Mouse (Mus musculus) layer of hippocampus, postnatal 10 days (tissue): ENCODE measurements around the gene Aldh1a7. TPM values are rescaled to one million over a fixed set of nuclear protein-coding genes. Genes with fewer than 3 reads are reported as not detected.
"Not testable (repeated sequence)": the region's sequence is repeated elsewhere in the genome, so short reads cannot be mapped to it uniquely, and the experiment has no call there.

Experiments used
- DNase-seq, 2 experiments: peaks; one replicate each; pipeline ENCODE4 v3.0.0; 2021; ENCODE audit warnings: low spot score in 2 of 2
- long read RNA-seq: library from polyadenylated mRNA; stranded (forward); transcript quantifications from one replicate; pipeline ENCODE4 v2.0.0, GENCODE M21; 2023
- total RNA-seq, 2 experiments: library from RNA; stranded (reverse); gene quantifications; 2 replicates each; pipeline ENCODE4 v1.2.3; 2021

Gene Aldh1a7
- under 1 TPM; 0.58 to 0.96 TPM for total RNA-seq
- long read RNA-seq, result 0 reads

DNA sequence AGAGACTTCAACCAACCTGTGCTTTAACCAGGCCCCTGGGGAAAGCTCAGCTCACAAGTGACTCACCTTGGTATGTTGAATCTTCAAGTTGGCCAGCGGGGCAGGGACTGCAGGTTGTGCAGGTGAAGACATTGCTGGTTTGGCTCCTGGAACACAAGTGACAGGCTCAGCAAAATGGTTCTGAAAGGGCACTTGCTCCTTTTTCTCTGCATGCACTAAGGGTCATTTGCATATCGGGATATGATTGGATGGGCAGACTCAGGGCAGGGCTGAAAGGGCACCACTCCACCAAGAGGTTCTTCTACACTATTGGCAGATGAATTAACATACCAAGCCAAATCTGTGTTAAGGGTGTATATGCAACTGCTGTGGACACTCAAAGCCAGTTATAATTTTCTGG, at the start of gene Aldh1a7:
Gene Aldh1a7 (minus strand): TSS at position 182 of the 400 bp plus-strand sequence.
- no peak for DNase-seq

GRCm38 (mm10) chr19:20775681-20776080, 48.3 kb upstream of the Aldh1a7 start:
- DNase-seq, result no peak

GRCm38 (mm10) chr19:20773941-20774340, 46.6 kb upstream of the Aldh1a7 start:
- DNase-seq, result no peak

DNA sequence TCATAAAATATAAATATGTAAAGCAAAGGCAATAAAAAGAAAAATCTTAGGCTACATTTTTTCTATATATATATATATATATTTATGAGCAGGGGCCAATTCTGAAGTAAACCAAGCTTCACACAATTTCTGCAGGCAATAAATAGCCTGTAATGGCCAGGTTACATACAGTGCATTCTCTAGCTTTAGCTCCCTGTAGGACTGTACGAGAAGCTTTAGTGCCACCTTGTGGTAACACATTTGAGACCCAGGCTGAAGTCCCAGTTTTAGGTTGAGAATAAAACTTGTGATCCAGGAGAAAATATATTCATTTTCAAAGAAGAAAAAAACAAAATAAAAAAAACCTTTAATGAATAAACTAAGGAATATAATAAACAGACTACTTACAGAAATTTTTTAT, 36.9 kb upstream of the Aldh1a7 start:
- DNase-seq, result peak; percentile 15 to 34

DNA sequence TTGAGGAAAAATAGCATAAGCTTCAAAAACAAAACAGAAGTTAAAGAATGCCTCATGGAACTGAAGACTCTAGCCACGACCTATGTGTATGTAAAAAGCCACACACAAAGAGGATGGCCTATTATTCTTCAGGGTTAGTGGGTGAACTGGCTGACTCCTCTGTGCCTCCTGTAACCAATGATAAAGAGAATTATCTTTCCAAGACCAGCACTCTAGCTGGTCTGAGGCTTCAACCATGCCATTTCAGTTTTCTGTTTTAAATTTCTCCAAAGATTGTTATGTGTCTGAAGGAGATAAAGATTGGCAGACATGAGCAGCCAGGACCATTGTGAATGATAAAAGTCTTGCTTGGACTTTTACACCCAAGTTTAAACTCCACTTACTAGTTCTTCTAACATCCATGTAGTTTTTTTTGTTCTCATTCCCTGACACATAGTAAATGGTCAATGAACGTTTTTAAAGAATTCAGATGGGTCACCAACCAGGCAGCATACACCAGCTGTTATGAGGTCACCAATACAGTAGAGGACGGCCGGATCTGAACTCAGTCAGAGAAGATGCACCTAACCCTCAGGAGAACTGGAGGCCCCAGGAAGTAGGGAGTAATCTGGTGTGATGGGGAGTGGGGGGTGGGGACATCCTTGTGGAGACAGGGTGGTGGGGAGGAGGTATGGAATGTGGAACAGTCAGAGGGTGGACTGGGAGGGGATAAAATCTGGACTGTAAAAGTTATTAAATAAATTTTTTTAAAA, 34.5 kb upstream of the Aldh1a7 start:
- no peak for DNase-seq

DNA sequence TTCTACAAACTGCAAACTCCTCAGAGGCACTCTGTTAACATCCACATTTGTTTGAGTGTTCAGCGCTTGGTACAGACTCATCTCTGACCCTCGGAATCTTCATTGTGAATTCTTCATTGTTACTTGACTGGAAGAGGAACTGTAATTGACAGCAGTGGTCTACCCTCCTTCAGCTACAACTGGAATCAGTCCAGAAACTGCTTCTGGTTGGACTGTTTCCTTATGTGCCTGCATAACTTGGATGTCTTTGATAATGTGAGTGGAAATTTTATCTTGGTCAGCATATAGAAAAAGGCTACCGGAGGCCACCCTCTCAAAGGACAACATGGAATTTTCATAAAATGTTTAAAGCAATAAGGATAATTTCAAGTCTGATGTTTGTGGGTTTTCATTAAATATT, 33.8 kb upstream of the Aldh1a7 start:
- DNase-seq, result no peak

GRCm38 (mm10) chr19:20744630-20745029, 17.3 kb upstream of the Aldh1a7 start:
- no peak for DNase-seq

GRCm38 (mm10) chr19:20728278-20728677, 916 bp upstream of the Aldh1a7 start:
- no peak for DNase-seq

- no peak for DNase-seq
Measured at GRCm38 (mm10) chr19:20722913-20723312, 4.4 kb downstream of the Aldh1a7 start.

DNA sequence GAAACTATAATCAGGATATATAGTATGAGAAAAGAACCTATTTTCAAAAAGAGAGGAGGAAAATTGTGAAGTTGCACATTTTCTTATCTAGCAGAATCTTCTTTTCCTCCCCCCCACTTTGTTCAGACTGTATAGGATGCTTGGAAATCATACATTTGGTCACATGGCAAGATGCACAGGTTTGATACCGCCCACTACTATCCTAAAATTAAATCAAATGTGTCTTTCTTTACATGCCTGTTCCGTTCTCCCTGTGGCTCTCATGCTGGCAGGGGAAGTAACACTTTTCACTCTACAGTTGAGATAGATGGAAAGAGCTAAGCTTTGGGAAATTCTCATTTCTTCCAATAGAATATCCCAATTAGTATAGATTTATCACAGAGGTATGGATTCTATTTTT, 7.1 kb downstream of the Aldh1a7 start:
- no peak for DNase-seq

DNA sequence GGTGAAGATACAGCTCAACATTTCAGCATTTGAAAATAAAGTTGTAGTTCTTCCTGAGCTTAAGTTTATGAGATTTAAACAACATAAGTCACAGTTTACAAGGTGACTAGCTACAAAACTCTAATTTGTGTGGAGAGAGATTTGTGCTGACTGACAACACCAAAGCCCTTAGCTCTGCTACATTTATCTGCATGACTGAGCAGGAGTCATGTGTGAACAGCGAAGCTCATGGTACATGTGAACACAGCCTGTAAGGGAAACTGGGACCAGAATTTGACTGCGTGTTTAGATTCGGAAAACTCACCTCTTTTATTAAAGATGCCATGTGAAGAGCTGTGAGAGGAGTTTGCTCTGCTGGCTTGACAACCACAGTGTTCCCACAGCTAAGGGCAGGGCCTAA, 11.7 kb downstream of the Aldh1a7 start:
- DNase-seq, result no peak

- DNase-seq, result no peak
Measured at GRCm38 (mm10) chr19:20715093-20715492, 12.3 kb downstream of the Aldh1a7 start.

DNA sequence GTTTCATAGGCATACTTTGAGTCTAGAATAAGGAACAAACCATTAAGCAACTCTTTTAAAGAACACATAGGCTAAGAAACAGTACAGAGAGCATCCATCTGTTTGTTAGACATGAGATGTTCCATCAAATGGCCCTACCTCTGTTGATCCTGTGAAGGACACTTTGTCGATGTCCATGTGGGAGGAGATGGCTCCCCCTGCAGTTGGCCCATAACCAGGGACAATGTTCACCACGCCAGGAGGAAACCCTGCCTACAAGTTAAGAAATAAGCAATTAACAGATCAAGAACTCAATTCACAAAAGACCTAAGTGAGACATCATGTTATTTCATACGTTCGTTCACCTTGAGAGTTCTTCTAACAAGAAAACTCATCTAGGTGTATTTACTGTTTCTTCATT, 12.8 kb downstream of the Aldh1a7 start:
- DNase-seq, result no peak

- DNase-seq, result no peak
Measured at GRCm38 (mm10) chr19:20707159-20707558, 20.2 kb downstream of the Aldh1a7 start.

DNA sequence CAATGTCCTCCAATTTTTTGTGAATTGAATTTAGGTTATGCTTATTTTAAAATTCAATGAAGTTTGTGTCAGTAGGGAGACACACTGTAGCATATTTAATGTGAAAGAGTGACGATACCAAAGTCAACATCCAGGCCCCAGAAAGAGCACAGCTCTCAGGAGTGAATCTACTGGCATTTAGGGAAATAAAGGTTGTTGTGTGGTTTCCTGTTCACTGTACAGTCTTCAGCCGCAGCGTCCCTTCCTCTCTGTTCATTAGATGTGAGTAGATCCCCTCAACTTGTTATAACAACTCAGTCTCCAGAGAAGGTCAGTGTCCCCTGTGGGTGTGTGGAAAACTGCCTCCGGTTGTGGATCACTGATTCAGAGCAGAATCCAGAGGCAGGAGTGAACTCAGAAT, 20.6 kb downstream of the Aldh1a7 start:
- DNase-seq, result no peak

DNA sequence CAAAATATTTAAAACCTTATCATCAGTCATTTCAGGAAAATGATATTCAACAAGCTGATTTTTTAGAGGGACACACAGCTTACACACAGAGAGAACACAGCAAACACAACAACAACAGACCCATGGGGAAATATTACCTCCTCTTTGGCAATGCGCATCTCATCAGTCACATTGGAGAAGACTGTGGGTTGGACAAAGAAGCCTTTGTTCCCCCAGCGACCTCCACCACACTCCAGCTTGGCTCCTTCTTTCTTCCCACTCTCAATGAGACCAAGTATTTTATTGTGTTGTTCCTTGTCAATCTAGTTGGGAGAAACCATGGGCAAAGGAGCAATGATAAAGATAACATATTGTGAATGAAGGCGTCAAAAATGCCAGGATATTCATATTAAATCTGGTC, 25.3 kb downstream of the Aldh1a7 start:
- no peak for DNase-seq

DNA sequence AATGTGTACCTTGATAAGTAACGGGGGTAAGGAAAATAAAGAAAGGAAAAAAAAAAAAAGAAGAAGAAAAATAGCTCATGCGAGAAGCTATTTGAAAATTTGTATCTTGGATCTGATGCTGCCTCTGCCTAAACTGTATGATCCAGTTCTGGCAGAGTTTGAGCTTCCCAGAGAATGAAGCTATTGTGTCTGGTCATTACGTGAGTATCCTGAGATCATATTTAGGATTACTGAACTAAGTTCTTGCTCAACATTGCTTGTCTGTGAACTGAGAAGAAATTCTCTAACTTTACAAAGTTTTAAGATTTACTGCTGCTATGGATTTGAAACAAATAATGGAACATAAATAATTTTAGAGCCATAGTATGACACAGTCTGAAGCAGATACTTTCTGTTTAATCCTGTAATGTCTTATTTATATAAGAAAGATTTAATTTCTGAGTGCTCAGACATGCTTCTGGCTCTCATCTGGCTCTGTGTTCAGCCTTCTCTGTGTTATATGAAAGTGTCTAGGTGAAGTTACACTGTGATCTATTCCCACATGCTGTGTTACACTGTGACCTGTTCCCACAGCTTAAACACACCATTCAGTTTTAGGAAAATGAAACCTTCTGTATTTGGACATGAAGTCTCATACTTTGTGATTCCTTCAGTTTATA, 49.5 kb downstream of the Aldh1a7 start:
- DNase-seq, result no peak

GRCm38 (mm10) chr19:20654141-20654873, 73.1 kb downstream of the Aldh1a7 start:
- no peak for DNase-seq

DNA sequence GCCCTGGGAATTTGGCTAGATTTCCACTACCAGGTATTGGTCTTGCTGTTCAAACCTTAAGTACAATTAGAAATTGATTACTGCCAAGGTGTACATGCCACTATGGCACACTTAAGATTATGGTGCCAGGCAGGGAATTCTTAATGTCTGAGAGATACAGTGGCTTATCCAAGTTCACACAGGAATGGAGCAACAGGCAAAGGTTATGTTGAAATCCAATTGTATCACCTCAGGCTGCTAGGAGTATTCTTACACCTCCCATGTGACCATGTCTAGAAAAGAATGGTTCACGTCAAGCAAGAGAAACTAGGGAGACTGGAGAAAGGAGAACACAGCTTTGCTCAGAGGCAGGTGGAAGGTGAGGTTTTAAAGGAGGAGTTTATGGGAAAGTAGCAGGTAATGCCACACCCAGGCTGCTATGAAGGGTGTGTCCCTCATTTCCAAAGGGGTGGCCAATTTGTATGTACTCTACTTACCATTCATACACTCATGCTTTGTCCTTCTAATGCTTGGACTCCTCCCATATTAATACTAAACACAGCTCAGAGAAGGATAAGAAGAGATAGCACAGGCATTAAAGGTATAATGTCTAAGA, 74.2 kb downstream of the Aldh1a7 start:
- DNase-seq, result no peak

GRCm38 (mm10) chr19:20650008-20650407, 77.4 kb downstream of the Aldh1a7 start:
- no peak for DNase-seq

GRCm38 (mm10) chr19:20647496-20647895, 79.9 kb downstream of the Aldh1a7 start:
- not testable (repeated sequence) for DNase-seq

DNA sequence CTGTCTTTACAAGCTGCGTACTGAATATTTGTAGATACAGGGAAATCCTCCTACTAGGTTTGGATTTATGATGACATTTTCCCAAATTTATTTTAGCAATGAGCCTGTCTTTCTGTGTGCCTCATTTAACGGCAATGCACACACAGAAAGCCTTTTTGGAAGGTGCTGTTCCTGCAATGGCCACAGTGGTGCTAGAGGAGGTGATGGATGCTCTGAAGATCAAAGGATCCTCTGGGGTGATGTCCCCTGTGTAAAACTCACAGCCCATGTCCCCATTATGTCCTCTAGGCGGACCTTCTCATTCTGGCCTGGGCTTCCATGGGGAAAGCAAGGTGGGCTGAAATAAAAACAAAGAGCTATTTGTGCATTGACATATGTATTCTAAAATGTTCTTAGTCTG, 83.0 kb downstream of the Aldh1a7 start:
- no peak for DNase-seq
